Comparison of ENCODE assay signal across 26 mouse cellular contexts in genomic region chr14:23966471-23966870, GRCm38 (mm10). TPM values are rescaled to one million over a fixed set of nuclear protein-coding genes. Genes with fewer than 3 reads are reported as not detected.
DNase-seq lines count a peak whose midpoint lies in the region; ATAC-seq and TF ChIP-seq lines count a peak whose summit lies in the region.
"Had no signal": no experiment of that assay in that cellular context is flagged by ENCODE, and none has a peak within 500 bp of the region (broad histone marks: within the 10 kb centered on the region; RNA-seq: fewer than 3 reads in every experiment).

No protein-coding gene starts in this region.

- no peaks in the 10 kb centered on the region for H3K36me3 ChIP-seq in intestine, embryonic 16.5 days (ENCODE audit: control insufficient read depth, insufficient read depth, low read length)
- H3K36me3 ChIP-seq: forebrain, embryonic 12.5 days; heart, embryonic 15.5 days; kidney, embryonic 15.5 days; limb, embryonic 10.5 days; neural tube, embryonic 15.5 days had no signal

- peak; percentile 55 for DNase-seq in gastrocnemius, adult 2 months
- DNase-seq in gastrocnemius, postnatal 4 days (ENCODE audit: low spot score in 2 of 2), result no peak
- DNase-seq in brain, adult 2 months (ENCODE audit: low read depth, low spot score), result peak; percentile 85
- peak; percentile 48 to 56 for DNase-seq in left cerebral cortex, adult 18-20 months (ENCODE audit: low spot score in 2 of 2)
- no peak for DNase-seq in adrenal gland, adult 8-10 months
- DNase-seq in gastrocnemius, postnatal 10 days, result no peak
- DNase-seq: adrenal gland, postnatal 36 days; cerebellum, adult 8-10 months; heart, adult 2 months; heart, postnatal 4 days; kidney, postnatal 4 days; lung, adult 18-20 months; lung, postnatal 36 days had no signal

- TF ChIP-seq CTCF in gastrocnemius, adult 2 months (IDR thresholded peaks at IDR 0.05), result no peak
- no peak for TF ChIP-seq CTCF in olfactory bulb, adult 2 months (IDR thresholded peaks at IDR 0.05; ENCODE audit: insufficient read depth, low read depth, low read length)

- H3K4me3 ChIP-seq in gastrocnemius, adult 2 months, result no peak overlapping the region
- H3K4me3 ChIP-seq in olfactory bulb, adult 2 months (ENCODE audit: insufficient read depth, low read depth, low read length), result no peak overlapping the region
- H3K4me3 ChIP-seq in intestine, embryonic 16.5 days (ENCODE audit: low read length), result no peak overlapping the region
- H3K4me3 ChIP-seq: forebrain, embryonic 12.5 days; heart, adult 2 months; heart, embryonic 15.5 days; kidney, embryonic 15.5 days; limb, embryonic 10.5 days; neural tube, embryonic 15.5 days had no signal

- intact Hi-C loops in gastrocnemius, adult 2 months (cut with DNase I), result loop anchor here (5.0 kb wide), 1 partner anchor 36 kb away; no protein-coding TSS in a partner anchor

- peak overlapping the region; percentile 69 for H3K27ac ChIP-seq in gastrocnemius, adult 2 months
- 0 out of 2 replicates have a peak overlapping the region, but pooled peaks have one; percentile 41 for H3K27ac ChIP-seq in olfactory bulb, adult 2 months (ENCODE audit: insufficient read depth, low read depth, low read length)
- no peak overlapping the region for H3K27ac ChIP-seq in intestine, embryonic 16.5 days (ENCODE audit: low read length)
- H3K27ac ChIP-seq: forebrain, embryonic 12.5 days; heart, adult 2 months; heart, embryonic 15.5 days; kidney, embryonic 15.5 days; limb, embryonic 10.5 days; neural tube, embryonic 15.5 days had no signal

- 46% methylated on average over 8 of the region's 8 CpGs for WGBS in olfactory bulb, adult 2 months
- 62% methylated on average over 8 of the region's 8 CpGs for WGBS in intestine, embryonic 16.5 days

- no peaks in the 10 kb centered on the region for H3K9me3 ChIP-seq in intestine, embryonic 16.5 days (ENCODE audit: control insufficient read depth, low read length)
- H3K9me3 ChIP-seq: forebrain, embryonic 12.5 days; heart, embryonic 15.5 days; kidney, embryonic 15.5 days; limb, embryonic 10.5 days; neural tube, embryonic 15.5 days had no signal

- ATAC-seq in intestine, embryonic 16.5 days, result no peak
- ATAC-seq: hindbrain, embryonic 16.5 days; intestine, postnatal 0 days; midbrain, embryonic 16.5 days had no signal

- H3K9ac ChIP-seq in intestine, embryonic 16.5 days (ENCODE audit: low read depth, low read length), result no peak overlapping the region
- H3K9ac ChIP-seq: forebrain, embryonic 12.5 days; heart, embryonic 15.5 days; kidney, embryonic 15.5 days; neural tube, embryonic 15.5 days had no signal

- TF ChIP-seq POLR2A in olfactory bulb, adult 2 months (IDR thresholded peaks at IDR 0.05; ENCODE audit: insufficient read depth, low read depth, low read length), result no peak

- no peaks in the 10 kb centered on the region for H3K27me3 ChIP-seq in intestine, embryonic 16.5 days (replicated peaks; ENCODE audit: control insufficient read depth, insufficient read depth, low read length)
- H3K27me3 ChIP-seq: CH12.LX; forebrain, embryonic 12.5 days; heart, embryonic 15.5 days; kidney, embryonic 15.5 days; neural tube, embryonic 15.5 days had no signal

- no peak overlapping the region for H3K4me2 ChIP-seq in intestine, embryonic 16.5 days (ENCODE audit: low read depth, low read length)
- H3K4me2 ChIP-seq: forebrain, embryonic 12.5 days; heart, embryonic 15.5 days; kidney, embryonic 15.5 days; neural tube, embryonic 15.5 days had no signal

- H3K4me1 ChIP-seq in olfactory bulb, adult 2 months (ENCODE audit: control insufficient read depth, insufficient read depth, low read length), result peaks cover 12% of the 10 kb centered on the region; the same call in 1 of the 2 replicates
- H3K4me1 ChIP-seq in intestine, embryonic 16.5 days (ENCODE audit: control insufficient read depth, insufficient read depth, low read length), result no peaks in the 10 kb centered on the region
- H3K4me1 ChIP-seq: forebrain, embryonic 12.5 days; heart, embryonic 15.5 days; kidney, embryonic 15.5 days; limb, embryonic 10.5 days had no signal

RNA-seq across cellular contexts. Expression of gene Kcnma1, which starts 47.8 kb away (rescaled TPM):
- 10 to 100 TPM; 52.6 to 80.4 TPM for total RNA-seq in gastrocnemius, adult 2 months (2021)
- 10 to 100 TPM; 26.6 to 32.2 TPM for total RNA-seq in gastrocnemius, postnatal 4 days (2021)
- total RNA-seq in left cerebral cortex, adult 18-20 months (2021), result 100 to 1,000 TPM; 160 to 172 TPM
- polyA plus RNA-seq in olfactory bulb, adult 2 months (2012; ENCODE audit: insufficient read depth, insufficient read length, low replicate concordance, missing spikeins), result 75.1 and 317 TPM in 2 replicates
- 100 to 1,000 TPM in 2 of 4 experiments, 10 to 100 TPM in 2; 66.1 to 162 (median 106) TPM for total RNA-seq in adrenal gland, adult 8-10 months (2022)
- polyA plus RNA-seq in intestine, embryonic 16.5 days (2015; fragmentation: Nextera tagmentation; extraction: Ambion mirVana), result 5.1 and 6.0 TPM in 2 replicates
- 10 to 100 TPM; 30.1 to 33.2 TPM for total RNA-seq in gastrocnemius, postnatal 10 days (2021)
- total RNA-seq: MEL had no signal
- polyA plus RNA-seq: liver, adult 2 months had no signal

Comparison
In these comparisons a context has a peak if more than half of its experiments do, and no peak if none do; other contexts are left out.
1. DNase-seq: peak in gastrocnemius, adult 2 months (single experiment), brain, adult 2 months (single experiment) and left cerebral cortex, adult 18-20 months (2 of 2); none in gastrocnemius, postnatal 4 days (0 of 2), adrenal gland, adult 8-10 months (single experiment) and gastrocnemius, postnatal 10 days (single experiment).